Mouse (Mus musculus) mature B cell (primary cell): ENCODE data around the gene Tsnaxip1.
"Not testable (repeated sequence)": the region's sequence is repeated elsewhere in the genome, so short reads cannot be mapped to it uniquely, and the experiment has no call there.

ENCODE experiments used
- in situ Hi-C: fragments of 300-500 bp; cut with MboI; formaldehyde crosslinking; loops from 2 replicates; pipeline ENCODE4 v1.14.3; 2019

The Tsnaxip1 gene

GRCm38 (mm10) chr8:105819659-105820058 lies 7.9 kb upstream of the Tsnaxip1 start:
- in situ Hi-C loops = no loop called here

- in situ Hi-C loops = no loop called here
These were observed 6.6 kb upstream of the Tsnaxip1 start for GRCm38 (mm10) chr8:105820925-105821324.

- in situ Hi-C loops = no loop called here
These were observed 2.0 kb upstream of the Tsnaxip1 start for GRCm38 (mm10) chr8:105825506-105825905.

- in situ Hi-C loops = no loop called here
These were observed 1.2 kb upstream of the Tsnaxip1 start for GRCm38 (mm10) chr8:105826379-105826778.

GRCm38 (mm10) chr8:105833740-105834139 lies 6.2 kb downstream of the Tsnaxip1 start:
- in situ Hi-C loops = not testable (repeated sequence)

- in situ Hi-C loops = no loop called here
These were observed 7.8 kb downstream of the Tsnaxip1 start for GRCm38 (mm10) chr8:105835318-105835717.

- in situ Hi-C loops = no loop called here
These were observed 9.5 kb downstream of the Tsnaxip1 start for GRCm38 (mm10) chr8:105836991-105837390.

- in situ Hi-C loops = no loop called here
These were observed 11.7 kb downstream of the Tsnaxip1 start for GRCm38 (mm10) chr8:105839209-105839608.

- in situ Hi-C loops = no loop called here
These were observed 19.1 kb downstream of the Tsnaxip1 start for GRCm38 (mm10) chr8:105846678-105847077.

- in situ Hi-C loops = no loop called here
These were observed 22.5 kb downstream of the Tsnaxip1 start for GRCm38 (mm10) chr8:105850014-105850413.

GRCm38 (mm10) chr8:105850611-105851010 lies 23.1 kb downstream of the Tsnaxip1 start:
- in situ Hi-C loops = no loop called here

- in situ Hi-C loops = no loop called here
These were observed 24.2 kb downstream of the Tsnaxip1 start for GRCm38 (mm10) chr8:105851651-105852143.

GRCm38 (mm10) chr8:105852146-105852729 lies 24.7 kb downstream of the Tsnaxip1 start:
- in situ Hi-C loops = no loop called here

GRCm38 (mm10) chr8:105853178-105853577 lies 25.6 kb downstream of the Tsnaxip1 start, which contains the start of gene Cenpt:
Gene Cenpt, minus strand, starts transcription at chr8:105853278.
- in situ Hi-C loops = no loop called here

- in situ Hi-C loops = no loop called here
These were observed 26.8 kb downstream of the Tsnaxip1 start for GRCm38 (mm10) chr8:105854303-105854702.

- in situ Hi-C loops = no loop called here
These were observed 27.2 kb downstream of the Tsnaxip1 start, which contains the start of gene Thap11 for GRCm38 (mm10) chr8:105854715-105855216. Gene Thap11, plus strand, starts transcription at chr8:105855132.

GRCm38 (mm10) chr8:105855248-105856167 lies 28.0 kb downstream of the Tsnaxip1 start:
- in situ Hi-C loops = no loop called here

- in situ Hi-C loops = no loop called here
These were observed 28.8 kb downstream of the Tsnaxip1 start for GRCm38 (mm10) chr8:105856168-105856835.

- in situ Hi-C loops = no loop called here
These were observed 31.0 kb downstream of the Tsnaxip1 start for GRCm38 (mm10) chr8:105858495-105858894.

- in situ Hi-C loops = no loop called here
These were observed 31.8 kb downstream of the Tsnaxip1 start for GRCm38 (mm10) chr8:105859314-105859713.

GRCm38 (mm10) chr8:105860143-105860981 lies 32.8 kb downstream of the Tsnaxip1 start, which contains the start of gene Nutf2:
Gene Nutf2, plus strand, starts transcription at chr8:105860580.
- in situ Hi-C loops = no loop called here
